Mouse (Mus musculus): ENCODE data around the gene Atp1a3. TPM values are rescaled to one million over a fixed set of nuclear protein-coding genes. Genes with fewer than 3 reads are reported as not detected.

Atp1a3 gene
- polyA plus RNA-seq, 1 experiment from 2014 or later: 68.2 TPM

GRCm38 (mm10) chr7:25011592-25011991 is 5.8 kb upstream of the Atp1a3 start:
- no peak overlapping the region for H3K4me3 ChIP-seq (replicated peaks)
- no peak for ATAC-seq (ENCODE audit: low FRiP score)
- H3K4me2 ChIP-seq: no peak overlapping the region
- H3K9ac ChIP-seq: no peak overlapping the region
- H3K36me3 ChIP-seq (replicated peaks): peaks cover 54% of the 10 kb centered on the region
- H3K4me1 ChIP-seq: peaks cover 45% of the 10 kb centered on the region
- no peak overlapping the region for H3K27ac ChIP-seq
- H3K9me3 ChIP-seq: no peaks in the 10 kb centered on the region
- peaks cover 64% of the 10 kb centered on the region for H3K27me3 ChIP-seq
- WGBS: 80% methylated on average over 7 of the region's 7 CpGs

- H3K9me3 ChIP-seq: no peaks in the 10 kb centered on the region
- H3K27me3 ChIP-seq: peaks cover 77% of the 10 kb centered on the region
- H3K27ac ChIP-seq: peak overlapping the region; percentile 93
- H3K4me1 ChIP-seq: peaks cover 58% of the 10 kb centered on the region
- peak overlapping the region; percentile 41 for H3K4me3 ChIP-seq (replicated peaks)
- peak overlapping the region; percentile 40; the same call in 1 of the 2 replicates for H3K9ac ChIP-seq
- no peak for ATAC-seq (ENCODE audit: low FRiP score)
- peaks cover 41% of the 10 kb centered on the region for H3K36me3 ChIP-seq (replicated peaks)
- H3K4me2 ChIP-seq: peak overlapping the region; percentile 65
- WGBS: 1% methylated on average over 82 of the region's 97 CpGs
These were observed 4.5 kb upstream of the Atp1a3 start for GRCm38 (mm10) chr7:25010090-25010913.

GRCm38 (mm10) chr7:25009099-25009700 is 3.4 kb upstream of the Atp1a3 start:
- Histone ChIP-seq H3K4me3 (replicated peaks) (peak overlapping the region; percentile 20), H3K9me3 (no peaks in the 10 kb centered on the region), H3K27ac (peak overlapping the region; percentile 93), H3K36me3 (replicated peaks) (peaks cover 30% of the 10 kb centered on the region), H3K9ac (peak overlapping the region; percentile 29), H3K4me2 (peak overlapping the region; percentile 65), H3K4me1 (peaks cover 66% of the 10 kb centered on the region), H3K27me3 (peaks cover 87% of the 10 kb centered on the region)
- 5% methylated on average over 20 of the region's 20 CpGs for WGBS
- peak; percentile 27; the same call in 1 of the 2 replicates for ATAC-seq (ENCODE audit: low FRiP score)

GRCm38 (mm10) chr7:25008635-25009034 is 2.9 kb upstream of the Atp1a3 start:
- peaks cover 72% of the 10 kb centered on the region for H3K4me1 ChIP-seq
- H3K4me2 ChIP-seq: peak overlapping the region; percentile 65
- peaks cover 92% of the 10 kb centered on the region for H3K27me3 ChIP-seq
- peaks cover 24% of the 10 kb centered on the region for H3K36me3 ChIP-seq (replicated peaks)
- under 1% methylated on average over 17 of the region's 17 CpGs for WGBS
- no peak for ATAC-seq (ENCODE audit: low FRiP score)
- H3K4me3 ChIP-seq (replicated peaks): peak overlapping the region; percentile 20
- H3K27ac ChIP-seq: peak overlapping the region; percentile 93
- peak overlapping the region; percentile 29; the same call in 1 of the 2 replicates for H3K9ac ChIP-seq
- H3K9me3 ChIP-seq: no peaks in the 10 kb centered on the region

- H3K9me3 ChIP-seq: no peaks in the 10 kb centered on the region
- H3K4me3 ChIP-seq (replicated peaks): 0 out of 2 replicates have a peak overlapping the region, but pooled peaks have one; percentile 20
- 16% methylated on average over 8 of the region's 8 CpGs for WGBS
- H3K4me2 ChIP-seq: peak overlapping the region; percentile 65
- peak; percentile 45 for ATAC-seq (ENCODE audit: low FRiP score)
- peaks cover 80% of the 10 kb centered on the region for H3K4me1 ChIP-seq
- peaks cover 16% of the 10 kb centered on the region for H3K36me3 ChIP-seq (replicated peaks)
- peaks cover 91% of the 10 kb centered on the region for H3K27me3 ChIP-seq
- peak overlapping the region; percentile 27; the same call in 1 of the 2 replicates for H3K9ac ChIP-seq
- H3K27ac ChIP-seq: peak overlapping the region; percentile 93
These were observed 2.0 kb upstream of the Atp1a3 start for GRCm38 (mm10) chr7:25007609-25008374.

- ATAC-seq (ENCODE audit: low FRiP score): no peak
- Histone ChIP-seq H3K4me2 (0 out of 2 replicates have a peak overlapping the region, but pooled peaks have one; percentile 65), H3K27ac (peak overlapping the region; percentile 93), H3K27me3 (peaks cover 81% of the 10 kb centered on the region), H3K36me3 (replicated peaks) (peaks cover 6% of the 10 kb centered on the region), H3K9me3 (no peaks in the 10 kb centered on the region), H3K9ac (no peak overlapping the region), H3K4me3 (replicated peaks) (no peak overlapping the region), H3K4me1 (peaks cover 82% of the 10 kb centered on the region)
- WGBS: 84% methylated on average over 12 of the region's 12 CpGs
These were observed 1.0 kb upstream of the Atp1a3 start for GRCm38 (mm10) chr7:25006586-25007364.

- 63% methylated on average over 3 of the region's 3 CpGs for WGBS
- H3K4me1 ChIP-seq: peaks cover 82% of the 10 kb centered on the region
- no peaks in the 10 kb centered on the region for H3K9me3 ChIP-seq
- peak overlapping the region; percentile 93 for H3K27ac ChIP-seq
- peak overlapping the region; percentile 84 for H3K4me2 ChIP-seq
- H3K27me3 ChIP-seq: peaks cover 75% of the 10 kb centered on the region
- ATAC-seq (ENCODE audit: low FRiP score): no peak
- peak overlapping the region; percentile 74 for H3K9ac ChIP-seq
- H3K36me3 ChIP-seq (replicated peaks): no peaks in the 10 kb centered on the region
- H3K4me3 ChIP-seq (replicated peaks): peak overlapping the region; percentile 65
These were observed 413 bp upstream of the Atp1a3 start for GRCm38 (mm10) chr7:25006171-25006570.

- Histone ChIP-seq H3K9ac (peak overlapping the region; percentile 74), H3K36me3 (replicated peaks) (0 out of 2 replicates have a peak, but pooled peaks cover 5% of the 10 kb centered on the region), H3K27ac (peak overlapping the region; percentile 93), H3K4me3 (replicated peaks) (peak overlapping the region; percentile 65), H3K27me3 (peaks cover 61% of the 10 kb centered on the region), H3K9me3 (no peaks in the 10 kb centered on the region), H3K4me2 (peak overlapping the region; percentile 84), H3K4me1 (peaks cover 69% of the 10 kb centered on the region)
- no peak for ATAC-seq (ENCODE audit: low FRiP score)
- 42% methylated on average over 7 of the region's 9 CpGs for WGBS
These were observed 952 bp downstream of the Atp1a3 start for GRCm38 (mm10) chr7:25004806-25005205.

GRCm38 (mm10) chr7:25003820-25004388 is 1.9 kb downstream of the Atp1a3 start:
- 88% methylated on average over 8 of the region's 8 CpGs for WGBS
- Histone ChIP-seq H3K4me3 (replicated peaks) (peak overlapping the region; percentile 65), H3K36me3 (replicated peaks) (peaks cover 8% of the 10 kb centered on the region; the same call in 1 of the 2 replicates), H3K9me3 (no peaks in the 10 kb centered on the region), H3K27ac (no peak overlapping the region; the same call in 1 of the 2 replicates), H3K27me3 (peaks cover 52% of the 10 kb centered on the region), H3K4me2 (peak overlapping the region; percentile 84), H3K4me1 (peaks cover 60% of the 10 kb centered on the region), H3K9ac (no peak overlapping the region; the same call in 1 of the 2 replicates)
- no peak for ATAC-seq (ENCODE audit: low FRiP score)

- Histone ChIP-seq H3K9ac (no peak overlapping the region), H3K4me1 (peaks cover 53% of the 10 kb centered on the region)
- WGBS: 41% methylated on average over 11 of the region's 11 CpGs
These were observed 2.5 kb downstream of the Atp1a3 start for GRCm38 (mm10) chr7:25003291-25003690.

GRCm38 (mm10) chr7:25000711-25001110 is 5.0 kb downstream of the Atp1a3 start:
- WGBS: 80% methylated on average over 12 of the region's 12 CpGs
- Histone ChIP-seq H3K27me3 (peaks cover 20% of the 10 kb centered on the region), H3K4me1 (peaks cover 28% of the 10 kb centered on the region), H3K36me3 (replicated peaks) (peaks cover 12% of the 10 kb centered on the region; the same call in 1 of the 2 replicates), H3K9me3 (no peaks in the 10 kb centered on the region), H3K4me3 (replicated peaks) (no peak overlapping the region), H3K27ac (no peak overlapping the region), H3K9ac (no peak overlapping the region), H3K4me2 (no peak overlapping the region)
- ATAC-seq (ENCODE audit: low FRiP score): no peak

More at GRCm38 (mm10) chr7:25003291-25003690, 2.5 kb downstream of the Atp1a3 start:
- no peak for ATAC-seq (ENCODE audit: low FRiP score)
- Histone ChIP-seq H3K4me3 (replicated peaks) (peak overlapping the region; percentile 65; the same call in 1 of the 2 replicates), H3K27me3 (peaks cover 46% of the 10 kb centered on the region), H3K9me3 (no peaks in the 10 kb centered on the region), H3K4me2 (peak overlapping the region; percentile 84), H3K36me3 (replicated peaks) (peaks cover 8% of the 10 kb centered on the region; the same call in 1 of the 2 replicates), H3K27ac (no peak overlapping the region)
